Mouse (Mus musculus) frontal cortex, postnatal 14 days (tissue): ENCODE results near the gene Thumpd2.

Experiments used
- DNase-seq, 2 experiments: peaks; one replicate each; pipeline ENCODE4 v3.0.0; 2022; ENCODE audit warnings: low spot score in 2 of 2

Gene Thumpd2

GRCm38 (mm10) chr17:81032957-81033356, 31.9 kb downstream of the Thumpd2 start:
- no peak for DNase-seq

- DNase-seq = no peak
Measured at GRCm38 (mm10) chr17:81031830-81032442, 32.9 kb downstream of the Thumpd2 start.

GRCm38 (mm10) chr17:81027331-81027730, 37.6 kb downstream of the Thumpd2 start:
- DNase-seq = no peak

GRCm38 (mm10) chr17:81017132-81017531, 47.8 kb downstream of the Thumpd2 start:
- DNase-seq = no peak

GRCm38 (mm10) chr17:81015814-81016447, 49.0 kb downstream of the Thumpd2 start:
- DNase-seq = peak in 1 of 2 experiments; percentile 40

- DNase-seq = peak in 1 of 2 experiments; percentile 25
Measured at GRCm38 (mm10) chr17:81010844-81011685, 53.8 kb downstream of the Thumpd2 start.

- DNase-seq = no peak
Measured at GRCm38 (mm10) chr17:81010199-81010598, 54.7 kb downstream of the Thumpd2 start.

GRCm38 (mm10) chr17:81009112-81009511, 55.8 kb downstream of the Thumpd2 start:
- DNase-seq = no peak

- DNase-seq = no peak
Measured at GRCm38 (mm10) chr17:81005292-81005691, 59.6 kb downstream of the Thumpd2 start.

- no peak for DNase-seq
Measured at GRCm38 (mm10) chr17:81004454-81004853, 60.4 kb downstream of the Thumpd2 start.

GRCm38 (mm10) chr17:81002130-81002529, 62.8 kb downstream of the Thumpd2 start:
- DNase-seq = no peak

- no peak for DNase-seq
Measured at GRCm38 (mm10) chr17:81001647-81002046, 63.2 kb downstream of the Thumpd2 start.

- DNase-seq = no peak
Measured at GRCm38 (mm10) chr17:81001010-81001409, 63.9 kb downstream of the Thumpd2 start.

GRCm38 (mm10) chr17:80998958-80999357, 65.9 kb downstream of the Thumpd2 start:
- no peak for DNase-seq

GRCm38 (mm10) chr17:80997226-80997625, 67.7 kb downstream of the Thumpd2 start:
- DNase-seq = no peak

- no peak for DNase-seq
Measured at GRCm38 (mm10) chr17:80991535-80992127, 73.3 kb downstream of the Thumpd2 start.

GRCm38 (mm10) chr17:80982976-80983375, 81.9 kb downstream of the Thumpd2 start:
- DNase-seq = no peak

GRCm38 (mm10) chr17:80982412-80982787, 82.5 kb downstream of the Thumpd2 start:
- DNase-seq = peak; percentile 79 to 82

GRCm38 (mm10) chr17:80981721-80982411, 83.0 kb downstream of the Thumpd2 start:
- no peak for DNase-seq

- DNase-seq = no peak
Measured at GRCm38 (mm10) chr17:80980096-80980495, 84.8 kb downstream of the Thumpd2 start.

- DNase-seq = no peak
Measured at GRCm38 (mm10) chr17:80977245-80977644, 87.6 kb downstream of the Thumpd2 start.
